In genomic region chr5:103210018-103210417, GRCm38 (mm10) we compare ENCODE assay signal across 9 mouse cellular contexts. TPM values are rescaled to one million over a fixed set of nuclear protein-coding genes. Genes with fewer than 3 reads are reported as not detected.
DNase-seq lines count a peak whose midpoint lies in the region; ATAC-seq and TF ChIP-seq lines count a peak whose summit lies in the region.
"Had no signal": no experiment of that assay in that cellular context is flagged by ENCODE, and none has a peak within 500 bp of the region (broad histone marks: within the 10 kb centered on the region; RNA-seq: fewer than 3 reads in every experiment).

No protein-coding gene starts in this region.

- TF ChIP-seq CTCF in kidney, adult 2 months (conservative IDR thresholded peaks at IDR 0.05; ENCODE audit: insufficient read depth, insufficient read length, low read depth, low read length), result no peak
- no peak for TF ChIP-seq CTCF in forebrain, postnatal 0 days (IDR thresholded peaks at IDR 0.05; ENCODE audit: low read depth)
- no peak for TF ChIP-seq CTCF in lung, postnatal 0 days (IDR thresholded peaks at IDR 0.05)

- 54% methylated on average over 3 of the region's 3 CpGs for WGBS in kidney, adult 2 months
- 28% methylated on average over 3 of the region's 3 CpGs for WGBS in forebrain, postnatal 0 days
- 59% methylated on average over 3 of the region's 3 CpGs for WGBS in midbrain, embryonic 10.5 days
- 46% methylated on average over 3 of the region's 3 CpGs for WGBS in lung, postnatal 0 days

- no peak for TF ChIP-seq POLR2A in kidney, adult 2 months (IDR thresholded peaks at IDR 0.05; ENCODE audit: low read depth, low read length)

- H3K4me3 ChIP-seq in kidney, adult 2 months (ENCODE audit: insufficient read depth, low read depth, low read length), result no peak overlapping the region
- H3K4me3 ChIP-seq in forebrain, postnatal 0 days (ENCODE audit: low read depth, low read length), result peak overlapping the region; percentile 72
- peak overlapping the region; percentile 54 for H3K4me3 ChIP-seq in midbrain, embryonic 10.5 days
- H3K4me3 ChIP-seq in lung, postnatal 0 days (ENCODE audit: low read depth, low read length), result no peak overlapping the region

- H3K9ac ChIP-seq in forebrain, postnatal 0 days, result peak overlapping the region; percentile 83
- no peak overlapping the region for H3K9ac ChIP-seq in lung, postnatal 0 days (replicated peaks; ENCODE audit: low read depth)
- H3K9ac ChIP-seq: limb, embryonic 12.5 days had no signal

- peak overlapping the region; percentile 50 for H3K4me2 ChIP-seq in forebrain, postnatal 0 days (ENCODE audit: low read depth)
- H3K4me2 ChIP-seq in lung, postnatal 0 days (replicated peaks; ENCODE audit: low read depth, low read length), result no peak overlapping the region

- no peaks in the 10 kb centered on the region for H3K9me3 ChIP-seq in forebrain, postnatal 0 days (ENCODE audit: low read length)
- H3K9me3 ChIP-seq in midbrain, embryonic 10.5 days (replicated peaks), result peaks cover 5% of the 10 kb centered on the region; the same call in 1 of the 2 replicates
- H3K9me3 ChIP-seq in lung, postnatal 0 days (ENCODE audit: low read length), result no peaks in the 10 kb centered on the region
- H3K9me3 ChIP-seq: limb, embryonic 12.5 days had no signal

- H3K27me3 ChIP-seq in kidney, adult 2 months (replicated peaks; ENCODE audit: control insufficient read depth, insufficient read depth, low read length), result no peaks in the 10 kb centered on the region; the same call in 1 of the 2 replicates
- no peaks in the 10 kb centered on the region for H3K27me3 ChIP-seq in forebrain, postnatal 0 days (ENCODE audit: insufficient read depth, low read length)
- H3K27me3 ChIP-seq in midbrain, embryonic 10.5 days (ENCODE audit: low read depth, poor library complexity, severe bottlenecking), result no peaks in the 10 kb centered on the region
- no peaks in the 10 kb centered on the region for H3K27me3 ChIP-seq in lung, postnatal 0 days (replicated peaks; ENCODE audit: insufficient read depth, low read length)
- H3K27me3 ChIP-seq: limb, embryonic 12.5 days had no signal

- ATAC-seq in forebrain, postnatal 0 days, result no peak
- ATAC-seq in lung, postnatal 0 days, result no peak
- no peak for ATAC-seq in CD4-positive, CD25-positive, alpha-beta regulatory T cell, adult 4 months

- DNase-seq in kidney, adult 2 months, result peak; percentile 18
- DNase-seq in kidney, adult 8-10 months, result no peak
- DNase-seq in cerebellum, adult 18-20 months, result peak; percentile 91 to 94
- DNase-seq in forebrain, postnatal 0 days, result peak; percentile 45
- DNase-seq in midbrain, embryonic 10.5 days (ENCODE audit: low spot score), result no peak
- no peak for DNase-seq in lung, postnatal 0 days (ENCODE audit: low spot score)
- DNase-seq in frontal cortex, postnatal 10 days (ENCODE audit: low spot score in 2 of 2), result no peak

- H3K27ac ChIP-seq in kidney, adult 2 months (ENCODE audit: insufficient read depth, low read depth, low read length), result no peak overlapping the region
- peak overlapping the region; percentile 91 for H3K27ac ChIP-seq in forebrain, postnatal 0 days (ENCODE audit: low read depth, low read length)
- H3K27ac ChIP-seq in midbrain, embryonic 10.5 days (replicated peaks), result peak overlapping the region; percentile 87; the same call in 1 of the 2 replicates
- H3K27ac ChIP-seq in lung, postnatal 0 days (ENCODE audit: low read length), result no peak overlapping the region
- H3K27ac ChIP-seq: limb, embryonic 12.5 days had no signal

- H3K36me3 ChIP-seq in kidney, adult 2 months (ENCODE audit: control insufficient read depth, insufficient read depth, low read length), result no peaks in the 10 kb centered on the region
- H3K36me3 ChIP-seq in forebrain, postnatal 0 days (ENCODE audit: insufficient read depth), result no peaks in the 10 kb centered on the region
- H3K36me3 ChIP-seq in midbrain, embryonic 10.5 days, result peaks cover 4% of the 10 kb centered on the region; the same call in 1 of the 2 replicates
- no peaks in the 10 kb centered on the region for H3K36me3 ChIP-seq in lung, postnatal 0 days (ENCODE audit: insufficient read depth, low read length)
- H3K36me3 ChIP-seq: limb, embryonic 12.5 days had no signal

- no peak for TF ChIP-seq EP300 in lung, postnatal 0 days (IDR thresholded peaks at IDR 0.05)

- no peaks in the 10 kb centered on the region for H3K4me1 ChIP-seq in kidney, adult 2 months (ENCODE audit: control insufficient read depth, insufficient read depth, low read length)
- H3K4me1 ChIP-seq in forebrain, postnatal 0 days (ENCODE audit: insufficient read depth), result no peaks in the 10 kb centered on the region; the same call in 1 of the 2 replicates
- H3K4me1 ChIP-seq in midbrain, embryonic 10.5 days, result peaks cover 40% of the 10 kb centered on the region
- no peaks in the 10 kb centered on the region for H3K4me1 ChIP-seq in lung, postnatal 0 days (ENCODE audit: insufficient read depth, low read depth, low read length)

RNA-seq across cellular contexts. Expression of gene Mapk10, which starts 1.1 kb away (rescaled TPM):
- polyA plus RNA-seq in kidney, adult 2 months (2012; rRNA removed), result 0.45 and 1.5 TPM in 2 replicates
- 36.2 and 41.5 TPM in 2 replicates for total RNA-seq in forebrain, postnatal 0 days (2014; rRNA removed)
- polyA plus RNA-seq in forebrain, postnatal 0 days (2015; fragmentation: Nextera tagmentation; extraction: Ambion mirVana), result 74.6 and 89.2 TPM in 2 replicates
- 14.9 and 36.6 TPM in 2 replicates for polyA plus RNA-seq in midbrain, embryonic 10.5 days (2016; fragmentation: Nextera tagmentation; extraction: Ambion mirVana)
- polyA plus RNA-seq in lung, postnatal 0 days (2015; fragmentation: Nextera tagmentation; extraction: Ambion mirVana), result 0.66 and 1.0 TPM in 2 replicates
- polyA plus RNA-seq in CD4-positive, CD25-positive, alpha-beta regulatory T cell, adult 4 months (2017; shearing (Covaris generic)), result not detected

Comparison
In these comparisons a context has a peak if more than half of its experiments do, and no peak if none do; other contexts are left out.
1. DNase-seq: peak in kidney, adult 2 months (single experiment), cerebellum, adult 18-20 months (2 of 2) and forebrain, postnatal 0 days (single experiment); none in kidney, adult 8-10 months (0 of 2), midbrain, embryonic 10.5 days (single experiment), lung, postnatal 0 days (single experiment) and frontal cortex, postnatal 10 days (0 of 2).
2. H3K27ac ChIP-seq: peak in forebrain, postnatal 0 days (single experiment) and midbrain, embryonic 10.5 days (single experiment); none in kidney, adult 2 months (single experiment) and lung, postnatal 0 days (single experiment).
3. H3K4me3 ChIP-seq: peak in forebrain, postnatal 0 days (single experiment) and midbrain, embryonic 10.5 days (single experiment); none in kidney, adult 2 months (single experiment) and lung, postnatal 0 days (single experiment).